Mouse (Mus musculus) liver, embryonic 16.5 days (tissue): ENCODE measurements at regions not wholly inside any gene's neighbourhood (a gene's known extent, or its start where the extent isn't known, plus 50 kb on each side); places are given as distances from the start of the nearest gene placed in this dataset.

Experiments used
- ATAC-seq: fragments of 200-750 bp; cut with Nextera tagmentation; 2 replicates; pipeline ENCODE4 v1.8.0; 2017; ENCODE audit warnings: low read depth, mild to moderate bottlenecking, moderate number of reproducible peaks, moderate library complexity
- H3K27ac ChIP-seq: fragments of 300-500 bp; sonication (generic); 2 replicates; pipeline ENCODE4 v1.5.1; 2014; ENCODE audit warnings: mild to moderate bottlenecking, low read length
- H3K27me3 ChIP-seq: fragments of 300-500 bp; sonication (generic); 2 replicates; pipeline ENCODE4 v1.6.1; 2014; ENCODE audit warnings: low read depth, low read length, mixed read lengths; ENCODE audit not compliant: control insufficient read depth, insufficient read depth
- H3K36me3 ChIP-seq: fragments of 300-500 bp; sonication (generic); 2 replicates; pipeline ENCODE4 v1.6.1; 2014; ENCODE audit warnings: mild to moderate bottlenecking; ENCODE audit not compliant: control insufficient read depth, insufficient read depth
- H3K4me1 ChIP-seq: fragments of 300-500 bp; sonication (generic); 2 replicates; pipeline ENCODE4 v1.6.1; 2014; ENCODE audit warnings: low read depth, low read length, mixed read lengths; ENCODE audit not compliant: control insufficient read depth
- H3K4me2 ChIP-seq: fragments of 300-500 bp; sonication (generic); 2 replicates; pipeline ENCODE4 v1.6.1; 2014; ENCODE audit warnings: low read depth, low read length, mixed read lengths
- H3K4me3 ChIP-seq: fragments of 300-500 bp; sonication (generic); 2 replicates; pipeline ENCODE4 v1.5.1; 2014; ENCODE audit warnings: low read depth, mild to moderate bottlenecking, low read length
- H3K9ac ChIP-seq: fragments of 300-500 bp; sonication (generic); 2 replicates; pipeline ENCODE4 v1.6.1; 2014; ENCODE audit warnings: low read depth, low read length
- H3K9me3 ChIP-seq: fragments of 300-500 bp; sonication (generic); replicated peaks from 2 replicates; pipeline ENCODE4 v1.6.1; 2016; ENCODE audit warnings: low read length; ENCODE audit not compliant: control insufficient read depth
- WGBS: fragments of 180-500 bp; shearing (Covaris S2); extraction: QIAGEN DNeasy Blood & Tissue Kit; methylation state at CpG from one replicate; pipeline ENCODE4 v1.1.7; 2014; ENCODE audit not compliant: insufficient replicate concordance; 5-methylcytosine and 5-hydroxymethylcytosine counted together

DNA sequence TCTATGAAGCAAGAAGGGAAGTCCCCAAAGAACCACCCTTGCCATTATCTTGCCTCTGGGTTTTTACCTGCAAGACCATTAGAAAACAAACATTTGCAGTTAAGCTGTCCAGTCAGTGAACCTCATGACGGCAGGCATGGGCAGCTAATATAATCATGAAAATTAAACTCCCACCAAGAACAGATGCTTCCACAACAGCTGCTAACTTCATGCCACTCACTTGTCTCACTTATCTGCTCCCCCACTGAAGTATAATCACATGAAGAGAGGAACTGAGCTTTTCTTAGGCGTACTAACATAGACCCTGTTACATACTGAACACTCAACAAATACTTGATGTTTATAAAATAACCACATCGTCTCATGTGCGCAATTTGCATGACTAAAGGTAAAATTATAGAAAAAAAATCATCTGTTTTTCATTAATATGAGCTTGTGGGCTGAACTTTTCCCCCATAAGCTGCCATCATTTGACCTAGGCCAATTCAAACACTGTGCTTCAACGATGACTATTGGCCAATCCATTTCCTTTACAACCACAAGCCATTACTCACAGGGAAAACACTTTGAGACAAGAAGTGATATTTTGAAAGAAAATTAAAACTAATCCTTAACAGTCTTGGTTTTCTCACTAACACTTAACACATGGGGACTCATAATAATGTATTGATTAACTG lies 267.1 kb downstream of the Nuf2 start:
- H3K4me3 ChIP-seq = no peak overlapping the region
- no peaks in the 10 kb centered on the region for H3K27me3 ChIP-seq
- H3K4me2 ChIP-seq = no peak overlapping the region
- H3K27ac ChIP-seq = no peak overlapping the region
- no peaks in the 10 kb centered on the region for H3K9me3 ChIP-seq
- H3K9ac ChIP-seq = no peak overlapping the region
- WGBS = 55% methylated on average over 5 of the region's 5 CpGs
- H3K4me1 ChIP-seq = no peaks in the 10 kb centered on the region
- H3K36me3 ChIP-seq = no peaks in the 10 kb centered on the region
- no peak for ATAC-seq

DNA sequence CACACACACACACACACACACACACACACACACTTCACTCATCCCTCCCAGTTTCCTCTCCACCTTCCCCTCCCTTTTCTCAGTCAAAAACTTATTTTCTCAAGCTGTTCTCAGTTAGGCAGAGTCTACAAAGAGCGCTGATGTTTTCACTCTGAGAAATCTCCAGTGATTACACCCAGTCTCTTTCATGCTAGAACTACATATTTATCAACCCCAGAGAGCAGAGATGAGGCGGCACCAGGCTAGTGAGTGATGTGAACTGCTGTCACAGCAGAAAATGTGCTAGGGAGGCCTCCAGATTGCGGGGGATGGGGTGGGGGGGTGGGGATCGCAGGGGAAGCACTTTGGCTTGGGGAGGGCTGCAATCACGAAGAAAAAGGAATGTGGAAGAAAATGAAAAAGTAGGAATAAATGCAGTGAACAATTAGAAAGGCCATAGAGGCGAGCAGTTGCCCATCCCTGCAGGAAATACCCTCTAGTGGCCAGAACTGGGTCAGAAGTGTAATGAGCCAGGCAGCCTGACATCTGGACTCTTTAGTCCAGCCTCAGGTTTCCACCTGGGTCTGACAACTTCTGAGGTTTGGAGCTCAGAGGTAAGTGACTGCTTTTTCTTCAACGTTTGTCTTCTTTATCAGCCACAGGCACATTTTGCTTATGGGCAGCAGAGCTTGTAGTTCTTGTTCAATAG lies 276.9 kb downstream of the Nuf2 start:
- ATAC-seq = no peak
- no peaks in the 10 kb centered on the region for H3K27me3 ChIP-seq
- no peak overlapping the region for H3K4me3 ChIP-seq
- no peak overlapping the region for H3K27ac ChIP-seq
- H3K9ac ChIP-seq = no peak overlapping the region
- H3K36me3 ChIP-seq = no peaks in the 10 kb centered on the region
- H3K4me2 ChIP-seq = no peak overlapping the region
- no peaks in the 10 kb centered on the region for H3K9me3 ChIP-seq
- 30% methylated on average over 7 of the region's 7 CpGs for WGBS
- H3K4me1 ChIP-seq = no peaks in the 10 kb centered on the region

DNA sequence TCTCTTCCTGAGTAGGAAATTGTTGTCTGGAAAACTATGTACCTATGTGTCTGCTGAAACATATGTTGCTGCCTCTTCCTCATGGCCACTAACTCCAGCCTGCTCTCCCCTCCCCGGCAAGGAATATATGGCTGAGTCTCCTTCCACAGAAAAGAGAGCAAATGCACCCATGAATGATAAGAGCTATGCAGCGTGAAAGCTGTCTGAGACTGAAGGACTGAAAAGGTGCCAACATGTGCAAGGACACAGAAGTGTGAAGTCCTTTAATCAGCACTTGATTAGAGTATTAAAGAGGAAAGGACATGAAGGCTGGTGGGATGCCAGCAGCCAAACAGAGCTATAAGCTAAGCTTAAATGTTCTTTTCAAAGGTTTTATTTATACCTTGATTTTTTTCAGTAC lies 279.1 kb downstream of the Nuf2 start:
- no peaks in the 10 kb centered on the region for H3K4me1 ChIP-seq
- no peaks in the 10 kb centered on the region for H3K36me3 ChIP-seq
- H3K4me2 ChIP-seq = no peak overlapping the region
- H3K9me3 ChIP-seq = no peaks in the 10 kb centered on the region
- ATAC-seq = no peak
- WGBS = 35% methylated on average over 2 of the region's 2 CpGs
- no peak overlapping the region for H3K9ac ChIP-seq
- no peak overlapping the region for H3K27ac ChIP-seq
- H3K27me3 ChIP-seq = no peaks in the 10 kb centered on the region
- H3K4me3 ChIP-seq = no peak overlapping the region

- no peak for ATAC-seq
- H3K9me3 ChIP-seq = no peaks in the 10 kb centered on the region
- no peak overlapping the region for H3K4me3 ChIP-seq
- H3K4me1 ChIP-seq = no peaks in the 10 kb centered on the region
- H3K36me3 ChIP-seq = no peaks in the 10 kb centered on the region
- WGBS = 56% methylated on average over 7 of the region's 7 CpGs
- H3K4me2 ChIP-seq = no peak overlapping the region
- H3K9ac ChIP-seq = no peak overlapping the region
- H3K27me3 ChIP-seq = no peaks in the 10 kb centered on the region
- no peak overlapping the region for H3K27ac ChIP-seq
Measured at GRCm38 (mm10) chr1:169249021-169249420, 282.2 kb downstream of the Nuf2 start.

DNA sequence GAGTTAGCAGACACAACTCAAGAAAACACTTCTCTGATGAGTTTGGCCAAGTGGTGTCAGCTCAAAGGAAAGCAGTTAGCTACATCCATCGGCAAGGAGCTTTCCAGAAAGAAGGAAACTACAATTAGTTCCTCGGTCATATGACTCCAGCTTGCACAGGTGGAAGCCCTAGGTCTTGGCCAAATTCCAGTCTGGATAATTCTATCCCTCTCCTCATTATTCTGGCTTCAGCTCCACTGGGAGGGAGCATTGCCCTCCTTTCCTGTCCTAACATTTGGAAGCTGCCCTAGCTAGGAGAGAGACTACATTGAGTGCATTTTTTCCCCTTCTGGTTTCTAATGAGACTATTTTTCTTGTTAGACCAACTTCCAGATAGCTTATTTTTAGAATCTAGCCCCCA lies 290.9 kb downstream of the Nuf2 start:
- no peaks in the 10 kb centered on the region for H3K27me3 ChIP-seq
- H3K4me3 ChIP-seq = no peak overlapping the region
- H3K9me3 ChIP-seq = no peaks in the 10 kb centered on the region
- no peaks in the 10 kb centered on the region for H3K4me1 ChIP-seq
- H3K27ac ChIP-seq = no peak overlapping the region
- H3K36me3 ChIP-seq = no peaks in the 10 kb centered on the region
- ATAC-seq = no peak
- no peak overlapping the region for H3K4me2 ChIP-seq
- no peak overlapping the region for H3K9ac ChIP-seq
- 57% methylated on average over 2 of the region's 2 CpGs for WGBS

GRCm38 (mm10) chr1:169238671-169239090 lies 292.6 kb downstream of the Nuf2 start:
- no peaks in the 10 kb centered on the region for H3K27me3 ChIP-seq
- ATAC-seq = no peak
- no peak overlapping the region for H3K4me2 ChIP-seq
- no peaks in the 10 kb centered on the region for H3K36me3 ChIP-seq
- H3K4me3 ChIP-seq = no peak overlapping the region
- H3K4me1 ChIP-seq = no peaks in the 10 kb centered on the region
- H3K9me3 ChIP-seq = no peaks in the 10 kb centered on the region
- H3K9ac ChIP-seq = no peak overlapping the region
- H3K27ac ChIP-seq = no peak overlapping the region
- WGBS = 21% methylated on average over 16 of the region's 16 CpGs

- Histone ChIP-seq H3K9ac (no peak overlapping the region), H3K4me2 (no peak overlapping the region), H3K4me3 (no peak overlapping the region), H3K4me1 (no peaks in the 10 kb centered on the region), H3K36me3 (no peaks in the 10 kb centered on the region), H3K27me3 (no peaks in the 10 kb centered on the region), H3K27ac (no peak overlapping the region), H3K9me3 (no peaks in the 10 kb centered on the region)
- no peak for ATAC-seq
- 23% methylated on average over 2 of the region's 2 CpGs for WGBS
Measured at GRCm38 (mm10) chr1:169235276-169235681, 296.0 kb downstream of the Nuf2 start.

GRCm38 (mm10) chr1:169233368-169233767 lies 297.9 kb downstream of the Nuf2 start:
- no peak for ATAC-seq
- H3K4me2 ChIP-seq = no peak overlapping the region
- no peaks in the 10 kb centered on the region for H3K4me1 ChIP-seq
- 57% methylated on average over 3 of the region's 3 CpGs for WGBS
- no peaks in the 10 kb centered on the region for H3K27me3 ChIP-seq
- H3K9me3 ChIP-seq = no peaks in the 10 kb centered on the region
- H3K36me3 ChIP-seq = no peaks in the 10 kb centered on the region
- H3K4me3 ChIP-seq = no peak overlapping the region
- no peak overlapping the region for H3K27ac ChIP-seq
- H3K9ac ChIP-seq = no peak overlapping the region

DNA sequence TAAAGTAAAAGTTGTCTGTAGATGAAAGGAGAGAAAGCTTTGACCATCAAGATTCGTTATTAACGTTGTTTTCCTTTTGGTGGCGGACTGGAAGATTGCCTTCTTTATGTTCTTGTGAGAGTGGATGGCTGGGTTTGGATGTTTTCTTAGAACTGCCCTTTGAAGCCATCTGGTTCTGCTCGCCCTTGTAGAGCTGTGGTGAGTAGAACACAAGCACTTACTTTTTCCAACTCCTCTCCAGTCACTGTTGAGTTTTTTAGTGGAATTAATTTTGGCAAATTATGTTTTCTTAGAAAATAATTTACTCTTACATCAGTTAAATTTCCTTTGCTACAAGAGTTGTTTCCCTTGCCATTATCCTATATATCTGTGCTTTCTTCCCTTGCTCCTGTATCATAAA lies 301.2 kb downstream of the Nuf2 start:
- no peak for ATAC-seq
- Histone ChIP-seq H3K4me3 (no peak overlapping the region), H3K9me3 (no peaks in the 10 kb centered on the region), H3K27ac (no peak overlapping the region), H3K36me3 (no peaks in the 10 kb centered on the region), H3K4me1 (no peaks in the 10 kb centered on the region), H3K27me3 (no peaks in the 10 kb centered on the region), H3K9ac (no peak overlapping the region), H3K4me2 (no peak overlapping the region)
- WGBS = 41% methylated on average over 4 of the region's 4 CpGs
